Mouse (Mus musculus): ENCODE results near the gene Sh3kbp1. TPM values are rescaled to one million over a fixed set of nuclear protein-coding genes. Genes with fewer than 3 reads are reported as not detected.

The Sh3kbp1 gene
- total and polyA plus RNA-seq, 3 experiments, result 18.6 to 37.7 TPM; not detected in 1

- Histone ChIP-seq H3K4me3 (ENCODE audit: control insufficient read depth in 1 of 2, insufficient read depth in 1 of 2, low read depth in 2 of 2, low read length in 2 of 2) (no peak overlapping the region), H3K79me2 (ENCODE audit: control insufficient read depth, insufficient read depth, low read length, poor library complexity) (no peaks in the 10 kb centered on the region), H3K4me1 (ENCODE audit: control insufficient read depth in 1 of 2, insufficient read depth in 2 of 2, low read length in 2 of 2) (peaks cover 36 to 59% of the 10 kb centered on the region in 2 experiments), H3K9ac (ENCODE audit: control insufficient read depth, low read depth, low read length, poor library complexity, severe bottlenecking) (0 out of 2 replicates have a peak overlapping the region, but pooled peaks have one; percentile 5), H3K27ac (ENCODE audit: control insufficient read depth, low read depth, low read length) (peak overlapping the region; percentile 66), H3K36me3 (ENCODE audit: control insufficient read depth in 1 of 2, insufficient read depth in 2 of 2, low read length in 2 of 2) (peaks cover 0 to 59% of the 10 kb centered on the region in 2 experiments; a peak in 2 of 4 replicates), H3K9me3 (replicated peaks; ENCODE audit: insufficient read depth, low read length) (no peaks in the 10 kb centered on the region), H3K27me3 (ENCODE audit: control insufficient read depth in 1 of 2, insufficient read depth in 2 of 2, low read length in 2 of 2) (no peaks in the 10 kb centered on the region)
- peak; percentile 80 for DNase-seq (ENCODE audit: low read depth, low spot score)
- TF ChIP-seq HCFC1 (IDR thresholded peaks at IDR 0.05; ENCODE audit: low read depth, low read length), result peak; percentile 52; the same call in 1 of the 2 replicates
- no peak for TF ChIP-seq UBTF (IDR thresholded peaks at IDR 0.05; ENCODE audit: borderline replicate concordance, insufficient read depth, low read depth, low read length)
- TF ChIP-seq GATA1 (IDR thresholded peaks at IDR 0.05; ENCODE audit: low read depth, low read length), result peak; percentile 88
- peak; percentile 66 for TF ChIP-seq RCOR1 (IDR thresholded peaks at IDR 0.05; ENCODE audit: low read depth, low read length)
- TF ChIP-seq ZNF384 (IDR thresholded peaks at IDR 0.05; ENCODE audit: low read depth, low read length), result peak; percentile 88
- no peak for TF ChIP-seq POLR2AphosphoS2 (IDR thresholded peaks at IDR 0.05; ENCODE audit: low read length)
- no peak for TF ChIP-seq CHD1 (IDR thresholded peaks at IDR 0.05; ENCODE audit: low read depth, low read length)
- peak; percentile 16; the same call in 1 of the 2 replicates for TF ChIP-seq MXI1 (IDR thresholded peaks at IDR 0.05; ENCODE audit: low read depth, low read length)
- TF ChIP-seq EP300 (IDR thresholded peaks at IDR 0.05; ENCODE audit: low read depth in 1 of 2, low read length in 2 of 2), result peak; percentile 59 to 90; a peak in 3 of 4 replicates
- no peak for TF ChIP-seq MAZ (IDR thresholded peaks at IDR 0.05; ENCODE audit: low read depth, low read length)
- peak; percentile 46; the same call in 1 of the 2 replicates for TF ChIP-seq MYC (IDR thresholded peaks at IDR 0.05; ENCODE audit: low read depth, low read length)
- peak; percentile 59 for TF ChIP-seq SIN3A (IDR thresholded peaks at IDR 0.05; ENCODE audit: low read length)
- TF ChIP-seq ETS1 (IDR thresholded peaks at IDR 0.05; ENCODE audit: low read depth, low read length), result peak; percentile 72
- TF ChIP-seq TCF12 (IDR thresholded peaks at IDR 0.05; ENCODE audit: low read depth, low read length), result 0 out of 2 replicates have a peak, but pooled peaks have one; percentile 30
Measured at GRCm38 (mm10) chrX:159645314-159645713, 18.2 kb downstream of the Sh3kbp1 start.

DNA sequence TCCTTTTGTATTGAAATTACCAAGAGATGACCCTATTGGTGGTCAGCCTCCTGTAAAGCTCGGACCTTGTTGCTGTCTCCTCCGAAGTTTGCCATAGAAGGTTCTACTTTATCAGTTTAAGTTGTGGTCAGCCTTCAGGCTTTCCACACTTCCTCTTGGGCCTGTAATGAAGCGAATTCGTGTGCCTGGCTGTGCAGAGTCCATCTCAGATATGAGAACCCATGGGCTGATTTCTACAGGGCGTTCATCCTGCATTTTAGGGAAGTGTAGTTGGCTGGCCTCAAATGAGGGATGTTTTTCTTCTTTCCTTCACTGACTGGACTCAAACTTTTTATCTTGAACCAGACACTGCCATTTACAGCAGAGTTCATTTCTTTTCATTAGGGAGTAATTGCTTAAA lies 20.5 kb downstream of the Sh3kbp1 start:
- H3K4me1 ChIP-seq (ENCODE audit: control insufficient read depth in 1 of 2, insufficient read depth in 2 of 2, low read length in 2 of 2), result peaks cover 28 to 48% of the 10 kb centered on the region in 2 experiments
- H3K9me3 ChIP-seq (replicated peaks; ENCODE audit: insufficient read depth, low read length), result no peaks in the 10 kb centered on the region
- no peaks in the 10 kb centered on the region for H3K27me3 ChIP-seq (ENCODE audit: control insufficient read depth in 1 of 2, insufficient read depth in 2 of 2, low read length in 2 of 2)
- TF ChIP-seq RCOR1 (IDR thresholded peaks at IDR 0.05; ENCODE audit: low read depth, low read length), result peak; percentile 75
- 0 out of 2 replicates have a peak, but pooled peaks have one; percentile 8 for TF ChIP-seq SIN3A (IDR thresholded peaks at IDR 0.05; ENCODE audit: low read length)
- TF ChIP-seq EP300 (IDR thresholded peaks at IDR 0.05; ENCODE audit: low read depth in 1 of 2, low read length in 2 of 2), result peak; percentile 73 to 76
- TF ChIP-seq CHD1 (IDR thresholded peaks at IDR 0.05; ENCODE audit: low read depth, low read length), result no peak
- TF ChIP-seq TCF12 (IDR thresholded peaks at IDR 0.05; ENCODE audit: low read depth, low read length), result peak; percentile 42; the same call in 1 of the 2 replicates
- TF ChIP-seq TAL1 (IDR thresholded peaks at IDR 0.05; ENCODE audit: low read length), result peak; percentile 51
- no peak for TF ChIP-seq HCFC1 (IDR thresholded peaks at IDR 0.05; ENCODE audit: low read depth, low read length)
- TF ChIP-seq JUND (IDR thresholded peaks at IDR 0.05; ENCODE audit: low read depth, low read length), result no peak
- 0 out of 2 replicates have a peak, but pooled peaks have one; percentile 19 for TF ChIP-seq ZNF384 (IDR thresholded peaks at IDR 0.05; ENCODE audit: low read depth, low read length)
- TF ChIP-seq GATA1 (IDR thresholded peaks at IDR 0.05; ENCODE audit: low read depth, low read length), result peak; percentile 62
- no peak for TF ChIP-seq MAFK (IDR thresholded peaks at IDR 0.05; ENCODE audit: borderline replicate concordance, low read depth, low read length)
- TF ChIP-seq ETS1 (IDR thresholded peaks at IDR 0.05; ENCODE audit: low read depth, low read length), result peak; percentile 62
- H3K36me3 ChIP-seq (ENCODE audit: control insufficient read depth in 1 of 2, insufficient read depth in 2 of 2, low read length in 2 of 2), result peaks cover 0 to 53% of the 10 kb centered on the region in 2 experiments; a peak in 2 of 4 replicates
- peak; percentile 88 for DNase-seq (ENCODE audit: low read depth, low spot score)
- no peaks in the 10 kb centered on the region for H3K79me2 ChIP-seq (ENCODE audit: control insufficient read depth, insufficient read depth, low read length, poor library complexity)
- peak overlapping the region; percentile 67 for H3K27ac ChIP-seq (ENCODE audit: control insufficient read depth, low read depth, low read length)
- no peak overlapping the region for H3K4me3 ChIP-seq (ENCODE audit: control insufficient read depth in 1 of 2, insufficient read depth in 1 of 2, low read depth in 2 of 2, low read length in 2 of 2)
- no peak overlapping the region for H3K9ac ChIP-seq (ENCODE audit: control insufficient read depth, low read depth, low read length, poor library complexity, severe bottlenecking)
